Mouse (Mus musculus) heart, postnatal 0 days (tissue): ENCODE measurements around the gene Zfp831.

Experiments
- CTCF ChIP-seq: IDR thresholded peaks from 2 replicates; pipeline ENCODE4 v1.5.1; 2016; ENCODE audit warnings: antibody characterized with exemption, control low read depth, low read depth
- EP300 ChIP-seq: IDR thresholded peaks from 2 replicates; pipeline ENCODE4 v1.6.1; 2016; ENCODE audit warnings: antibody characterized with exemption, low read depth

- no peak for TF ChIP-seq EP300
- no peak for TF ChIP-seq CTCF
Measured at GRCm38 (mm10) chr2:174707101-174707500, 63.8 kb downstream of the Zfp831 start.
